ENCODE assay signal across 18 mouse cellular contexts in genomic region chr16:33796756-33797155, GRCm38 (mm10). TPM values are rescaled to one million over a fixed set of nuclear protein-coding genes. Genes with fewer than 3 reads are reported as not detected.
"Had no signal": no experiment of that assay in that cellular context is flagged by ENCODE, and none has a peak within 500 bp of the region (broad histone marks: within the 10 kb centered on the region; RNA-seq: fewer than 3 reads in every experiment).

No protein-coding gene starts in this region.

- H3K9ac ChIP-seq: limb, embryonic 13.5 days; lung, embryonic 14.5 days; neural tube, embryonic 15.5 days; stomach, embryonic 15.5 days had no signal

- H3K27ac ChIP-seq: layer of hippocampus, adult 2 months; limb, embryonic 13.5 days; macrophage; midbrain, embryonic 10.5 days; neural tube, embryonic 15.5 days; stomach, embryonic 15.5 days had no signal

- H3K9me3 ChIP-seq: limb, embryonic 13.5 days; midbrain, embryonic 10.5 days; neural tube, embryonic 15.5 days; stomach, embryonic 15.5 days had no signal

- DNase-seq: kidney, adult 18-20 months; kidney, postnatal 10 days; kidney, postnatal 4 days; left cerebral cortex, postnatal 4 days; lung, embryonic 14.5 days; lung, postnatal 10 days; midbrain, embryonic 14.5 days; right cerebral cortex, adult 18-20 months; right cerebral cortex, postnatal 25 days had no signal

- H3K27me3 ChIP-seq: limb, embryonic 13.5 days; neural tube, embryonic 15.5 days; stomach, embryonic 15.5 days had no signal

- H3K4me1 ChIP-seq: limb, embryonic 13.5 days; neural tube, embryonic 15.5 days; stomach, embryonic 15.5 days had no signal

- H3K4me3 ChIP-seq: layer of hippocampus, adult 2 months; limb, embryonic 13.5 days; midbrain, embryonic 10.5 days; myocyte; neural tube, embryonic 15.5 days; stomach, embryonic 15.5 days had no signal

- H3K4me2 ChIP-seq: limb, embryonic 13.5 days; lung, embryonic 14.5 days; neural tube, embryonic 15.5 days; stomach, embryonic 15.5 days had no signal

- H3K36me3 ChIP-seq: limb, embryonic 13.5 days; midbrain, embryonic 10.5 days; neural tube, embryonic 15.5 days; stomach, embryonic 15.5 days had no signal

RNA-seq across cellular contexts. Expression of gene Muc13, which starts 2.9 kb away (rescaled TPM):
- total RNA-seq: layer of hippocampus, adult 2 months; left cerebral cortex, postnatal 10 days; left cerebral cortex, postnatal 4 days; liver, adult 2 months had no signal
- polyA plus RNA-seq: lung, embryonic 14.5 days; midbrain, embryonic 14.5 days; neural tube, embryonic 15.5 days had no signal
